Mouse (Mus musculus) embryonic facial prominence, embryonic 11.5 days (tissue): ENCODE results near the gene Vapb. TPM values are rescaled to one million over a fixed set of nuclear protein-coding genes. Genes with fewer than 3 reads are reported as not detected.

Experiments
- ATAC-seq: fragments of 200-750 bp; cut with Nextera tagmentation; replicated peaks from 2 replicates; pipeline ENCODE4 v1.8.0; 2017; ENCODE audit warnings: low read depth; ENCODE audit not compliant: insufficient number of reproducible peaks, low FRiP score, low TSS enrichment
- DNase-seq: peaks from one replicate; pipeline ENCODE4 v3.0.0-alpha.2; 2015; ENCODE audit warnings: low spot score
- H3K27ac ChIP-seq: fragments of 300-500 bp; sonication (generic); replicated peaks from 2 replicates; pipeline ENCODE4 v1.5.1; 2014; ENCODE audit warnings: mild to moderate bottlenecking, low read depth, low read length, control low read depth
- H3K27me3 ChIP-seq: fragments of 300-500 bp; sonication (generic); 2 replicates; pipeline ENCODE4 v1.6.1; 2014; ENCODE audit warnings: mild to moderate bottlenecking, low read length, moderate library complexity, mixed read lengths; ENCODE audit not compliant: control insufficient read depth, insufficient read depth
- H3K36me3 ChIP-seq: fragments of 300-500 bp; sonication (generic); replicated peaks from 2 replicates; pipeline ENCODE4 v1.6.1; 2014; ENCODE audit warnings: low read depth, mild to moderate bottlenecking, low read length, moderate library complexity, mixed read lengths; ENCODE audit not compliant: control insufficient read depth, insufficient read depth
- H3K4me1 ChIP-seq: fragments of 300-500 bp; sonication (generic); 2 replicates; pipeline ENCODE4 v1.6.1; 2014; ENCODE audit warnings: low read length, mixed read lengths; ENCODE audit not compliant: control insufficient read depth, insufficient read depth
- H3K4me2 ChIP-seq: fragments of 300-500 bp; sonication (generic); 2 replicates; pipeline ENCODE4 v1.6.1; 2014; ENCODE audit warnings: low read depth, mild to moderate bottlenecking, control low read depth, low read length, moderate library complexity
- H3K4me3 ChIP-seq: fragments of 300-500 bp; sonication (generic); 2 replicates; pipeline ENCODE4 v1.5.1; 2014; ENCODE audit warnings: low read depth, low read length, control low read depth
- H3K9ac ChIP-seq: fragments of 300-500 bp; sonication (generic); replicated peaks from 2 replicates; pipeline ENCODE4 v1.6.1; 2014; ENCODE audit warnings: mild to moderate bottlenecking, control low read depth, low read length
- H3K9me3 ChIP-seq: fragments of 300-500 bp; sonication (generic); replicated peaks from 2 replicates; pipeline ENCODE4 v1.6.1; 2016; ENCODE audit warnings: mild to moderate bottlenecking, low read length, inconsistent platforms, mixed read lengths; ENCODE audit not compliant: control insufficient read depth
- WGBS: fragments of 180-500 bp; shearing (Covaris S2); extraction: QIAGEN DNeasy Blood & Tissue Kit; methylation state at CpG from one replicate; pipeline ENCODE4 v1.1.7; 2014; 5-methylcytosine and 5-hydroxymethylcytosine counted together
- microRNA-seq: library from miRNA; unstranded; fragments of <30 nt; microRNA quantifications from one replicate; pipeline ENCODE4, GENCODE M21; 2016; ENCODE audit warnings: borderline number of aligned reads
- polyA plus RNA-seq: library from polyadenylated mRNA; unstranded; fragments of >200 nt; fragmentation: Nextera tagmentation; extraction: Ambion mirVana; gene quantifications from 2 replicates; pipeline ENCODE4 v1.2.1, GENCODE M21; 2014

Vapb gene
- polyA plus RNA-seq, 1 experiment from 2014 or later = 14.6 TPM

DNA sequence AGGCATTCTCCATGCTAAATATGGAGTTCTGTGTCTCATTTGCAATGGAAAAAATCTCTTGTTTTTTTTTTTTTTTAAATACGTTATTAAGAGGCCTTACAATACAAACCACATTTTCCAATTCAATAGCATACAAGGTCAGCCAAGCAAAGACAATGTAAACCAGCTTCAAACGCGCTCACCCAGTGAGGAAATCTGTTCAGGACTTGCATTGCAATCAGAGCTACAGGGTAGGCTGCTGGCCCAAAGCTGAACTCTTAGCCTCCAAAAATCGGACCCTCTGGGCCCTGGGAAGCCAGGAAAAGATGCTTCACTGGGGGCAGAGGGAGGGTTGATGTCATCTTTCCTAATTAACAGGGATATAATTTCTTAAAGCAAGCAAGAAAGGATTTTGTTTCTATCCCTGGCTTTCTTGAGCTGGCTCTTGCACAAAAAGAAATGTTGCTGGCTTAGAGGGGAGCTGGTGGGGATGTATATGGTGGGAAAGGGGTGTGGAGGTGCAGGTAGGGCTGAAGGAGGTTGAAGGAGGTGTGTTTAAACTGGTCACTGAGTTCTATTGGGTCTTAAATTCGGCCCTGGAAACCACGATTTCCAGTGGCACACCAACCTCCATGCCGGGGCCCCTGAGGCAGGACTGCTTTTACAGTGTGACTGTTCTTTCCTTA lies 95.6 kb downstream of the Vapb start:
- DNase-seq (no peak), ATAC-seq (no peak)

More for the DNA sequence above, 95.6 kb downstream of the Vapb start:
- Histone ChIP-seq H3K9ac (no peak overlapping the region), H3K4me3 (no peak overlapping the region), H3K4me1 (no peaks in the 10 kb centered on the region), H3K27me3 (no peaks in the 10 kb centered on the region), H3K9me3 (no peaks in the 10 kb centered on the region), H3K36me3 (no peaks in the 10 kb centered on the region), H3K4me2 (no peak overlapping the region), H3K27ac (no peak overlapping the region)
- WGBS = 73% methylated on average over 7 of the region's 7 CpGs

Small RNA genes within 50 kb of the gene (microRNA-seq; reads per million reads assigned to microRNA genes)
- not detected for gene Mir6340

Other genes starting within 250 kb of the Vapb start
- gene 1700021F07Rik, start 214.9 kb upstream of the Vapb start, polyA plus RNA-seq = not detected in 2 replicates
- gene Ankrd60, start 159.1 kb upstream of the Vapb start, polyA plus RNA-seq = not detected in 2 replicates
- 37.7 and 40.3 TPM in 2 replicates for gene Rab22a, start 77.8 kb upstream of the Vapb start, polyA plus RNA-seq
- not detected in 2 replicates for gene 1700010B08Rik, start 18.1 kb upstream of the Vapb start, polyA plus RNA-seq